In the genomic region with DNA sequence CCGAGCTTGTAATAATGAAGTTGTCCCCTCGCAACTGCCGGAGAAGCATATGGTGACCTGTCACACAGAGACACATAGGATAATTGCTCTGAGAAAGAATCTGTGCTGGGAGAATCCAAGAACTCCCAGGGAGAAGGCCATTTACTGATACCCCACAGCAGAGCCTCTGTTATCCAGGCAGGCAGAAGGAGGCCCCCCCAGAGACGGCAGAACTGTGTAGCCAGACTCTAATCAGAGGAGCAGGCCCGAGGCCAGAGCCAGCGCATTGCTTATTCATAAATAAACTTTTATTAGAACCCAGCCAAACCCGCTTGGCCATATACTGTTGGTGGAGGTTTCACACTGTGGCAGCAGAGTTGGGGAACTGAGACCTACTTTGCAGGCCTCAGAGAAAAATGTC, we compare ENCODE assay signal across 20 mouse cellular contexts.
DNase-seq lines count a peak whose midpoint lies in the region; ATAC-seq and TF ChIP-seq lines count a peak whose summit lies in the region.
"Had no signal": no experiment of that assay in that cellular context is flagged by ENCODE, and none has a peak within 500 bp of the region (broad histone marks: within the 10 kb centered on the region; RNA-seq: fewer than 3 reads in every experiment).

No protein-coding gene starts in this region.

- H3K36me3 ChIP-seq in embryonic facial prominence, embryonic 14.5 days (ENCODE audit: control insufficient read depth, insufficient read depth, low read length) = no peaks in the 10 kb centered on the region
- no peaks in the 10 kb centered on the region for H3K36me3 ChIP-seq in hindbrain, embryonic 14.5 days (replicated peaks; ENCODE audit: control insufficient read depth, insufficient read depth)
- H3K36me3 ChIP-seq in midbrain, embryonic 13.5 days = no peaks in the 10 kb centered on the region

- peak; percentile 67 for DNase-seq in left cerebral cortex, postnatal 4 days
- DNase-seq in left cerebral cortex, postnatal 10 days (ENCODE audit: extremely low spot score in 1 of 2, low spot score in 2 of 2) = no peak
- no peak for DNase-seq in embryonic facial prominence, embryonic 14.5 days (ENCODE audit: low spot score)
- DNase-seq in hindbrain, embryonic 14.5 days (ENCODE audit: low spot score) = no peak
- no peak for DNase-seq in embryo, embryonic 10.5 days (ENCODE audit: low spot score)
- DNase-seq in cerebellum, adult 2 months = no peak
- no peak for DNase-seq in adrenal gland, postnatal 25 days
- DNase-seq: B cell, adult 2 months; cerebellum, adult 18-20 months; gastrocnemius, adult 2 months; heart, adult 18-20 months; liver; lung, adult 2 months; right cerebral cortex, postnatal 25 days; thymus, adult 18-20 months had no signal

- no peak overlapping the region for H3K4me2 ChIP-seq in embryonic facial prominence, embryonic 14.5 days (ENCODE audit: low read depth, low read length)
- no peak overlapping the region for H3K4me2 ChIP-seq in hindbrain, embryonic 14.5 days (replicated peaks)
- no peak overlapping the region for H3K4me2 ChIP-seq in midbrain, embryonic 13.5 days (replicated peaks)

- no peak overlapping the region for H3K27ac ChIP-seq in embryonic facial prominence, embryonic 14.5 days (replicated peaks; ENCODE audit: low read depth, low read length)
- H3K27ac ChIP-seq in hindbrain, embryonic 14.5 days = 0 out of 2 replicates have a peak overlapping the region, but pooled peaks have one; percentile 26
- peak overlapping the region; percentile 57; the same call in 1 of the 2 replicates for H3K27ac ChIP-seq in midbrain, embryonic 13.5 days
- no peak overlapping the region for H3K27ac ChIP-seq in cerebellum, adult 2 months (ENCODE audit: insufficient read depth, low read length)
- H3K27ac ChIP-seq: gastrocnemius, adult 2 months had no signal

- H3K27me3 ChIP-seq in embryonic facial prominence, embryonic 14.5 days (replicated peaks; ENCODE audit: control insufficient read depth, insufficient read depth, low read length) = no peaks in the 10 kb centered on the region
- no peaks in the 10 kb centered on the region for H3K27me3 ChIP-seq in hindbrain, embryonic 14.5 days (ENCODE audit: control insufficient read depth, insufficient read depth, low read length)
- no peaks in the 10 kb centered on the region for H3K27me3 ChIP-seq in midbrain, embryonic 13.5 days
- no peaks in the 10 kb centered on the region; the same call in 1 of the 2 replicates for H3K27me3 ChIP-seq in cerebellum, adult 2 months (ENCODE audit: control insufficient read depth, insufficient read depth, low read length)
- H3K27me3 ChIP-seq: Patski had no signal

- H3K9me3 ChIP-seq in embryonic facial prominence, embryonic 14.5 days (ENCODE audit: control insufficient read depth, low read length) = no peaks in the 10 kb centered on the region
- no peaks in the 10 kb centered on the region for H3K9me3 ChIP-seq in hindbrain, embryonic 14.5 days (ENCODE audit: control insufficient read depth, low read length)
- 0 out of 2 replicates have a peak, but pooled peaks cover 3% of the 10 kb centered on the region for H3K9me3 ChIP-seq in midbrain, embryonic 13.5 days

- no peak for TF ChIP-seq CTCF in cerebellum, adult 2 months (IDR thresholded peaks at IDR 0.05; ENCODE audit: borderline replicate concordance, insufficient read depth, low read depth, low read length)

- peak overlapping the region; percentile 1; the same call in 1 of the 2 replicates for H3K9ac ChIP-seq in embryonic facial prominence, embryonic 14.5 days (ENCODE audit: low read depth, low read length)
- H3K9ac ChIP-seq in hindbrain, embryonic 14.5 days = no peak overlapping the region
- H3K9ac ChIP-seq in midbrain, embryonic 13.5 days (replicated peaks) = no peak overlapping the region

- WGBS in embryonic facial prominence, embryonic 14.5 days = 57% methylated on average over 7 of the region's 7 CpGs
- WGBS in hindbrain, embryonic 14.5 days = 34% methylated on average over 7 of the region's 7 CpGs
- 48% methylated on average over 7 of the region's 7 CpGs for WGBS in midbrain, embryonic 13.5 days
- WGBS in cerebellum, adult 2 months = 56% methylated on average over 7 of the region's 7 CpGs

- no peak for TF ChIP-seq POLR2A in cerebellum, adult 2 months (IDR thresholded peaks at IDR 0.05; ENCODE audit: borderline replicate concordance, insufficient read depth, low read length)

- no peak overlapping the region for H3K4me3 ChIP-seq in embryonic facial prominence, embryonic 14.5 days (ENCODE audit: low read depth, low read length)
- H3K4me3 ChIP-seq in hindbrain, embryonic 14.5 days (replicated peaks; ENCODE audit: low read length) = no peak overlapping the region
- no peak overlapping the region for H3K4me3 ChIP-seq in midbrain, embryonic 13.5 days (replicated peaks)
- no peak overlapping the region for H3K4me3 ChIP-seq in cerebellum, adult 2 months (replicated peaks; ENCODE audit: insufficient read depth, low read depth, low read length)
- H3K4me3 ChIP-seq: erythroblast, embryonic 14.5 days; gastrocnemius, adult 2 months; myocyte had no signal

- intact Hi-C loops in left cerebral cortex, postnatal 4 days (cut with DNase I) = no loop called here
- intact Hi-C loops in left cerebral cortex, postnatal 10 days (cut with DNase I) = no loop called here

- no peak for ATAC-seq in embryonic facial prominence, embryonic 14.5 days (ENCODE audit: low read depth)
- peak; percentile 71; the same call in 1 of the 2 replicates for ATAC-seq in hindbrain, embryonic 14.5 days (ENCODE audit: low FRiP score)
- peak; percentile 75 for ATAC-seq in midbrain, embryonic 13.5 days
- ATAC-seq: inflammation-experienced regulatory T-cells, adult 6 months; Patski had no signal

- no peaks in the 10 kb centered on the region for H3K4me1 ChIP-seq in embryonic facial prominence, embryonic 14.5 days (ENCODE audit: control insufficient read depth, insufficient read depth, low read length)
- 0 out of 2 replicates have a peak, but pooled peaks cover 6% of the 10 kb centered on the region for H3K4me1 ChIP-seq in hindbrain, embryonic 14.5 days (replicated peaks; ENCODE audit: control insufficient read depth, insufficient read depth, low read length)
- peaks cover 15% of the 10 kb centered on the region for H3K4me1 ChIP-seq in midbrain, embryonic 13.5 days (replicated peaks)
- H3K4me1 ChIP-seq in cerebellum, adult 2 months (ENCODE audit: control insufficient read depth, insufficient read depth, low read length) = no peaks in the 10 kb centered on the region

Comparison
In these comparisons a context has a peak if more than half of its experiments do, and no peak if none do; other contexts are left out.
1. H3K27ac ChIP-seq: peak in hindbrain, embryonic 14.5 days (single experiment) and midbrain, embryonic 13.5 days (single experiment); none in embryonic facial prominence, embryonic 14.5 days (single experiment) and cerebellum, adult 2 months (single experiment).